Mouse (Mus musculus): ENCODE measurements around the gene Ubqln4. TPM values are rescaled to one million over a fixed set of nuclear protein-coding genes. Genes with fewer than 3 reads are reported as not detected.

Gene Ubqln4
- total RNA-seq, 2 experiments from 2014 or later = 143 to 147 TPM

GRCm38 (mm10) chr3:88540085-88540484 is 13.5 kb upstream of the Ubqln4 start:
- DNase-seq (ENCODE audit: low spot score in 2 of 2) = no peak

GRCm38 (mm10) chr3:88541622-88542401 is 11.7 kb upstream of the Ubqln4 start:
- no peak for DNase-seq (ENCODE audit: low spot score in 2 of 2)

GRCm38 (mm10) chr3:88542486-88542885 is 11.1 kb upstream of the Ubqln4 start:
- no peak for DNase-seq (ENCODE audit: low spot score in 2 of 2)

GRCm38 (mm10) chr3:88543174-88543573 is 10.4 kb upstream of the Ubqln4 start:
- DNase-seq (ENCODE audit: low spot score in 2 of 2) = no peak

GRCm38 (mm10) chr3:88543651-88544410 is 9.7 kb upstream of the Ubqln4 start:
- no peak for DNase-seq (ENCODE audit: low spot score in 2 of 2)

GRCm38 (mm10) chr3:88544514-88544913 is 9.0 kb upstream of the Ubqln4 start:
- DNase-seq (ENCODE audit: low spot score in 2 of 2) = no peak

GRCm38 (mm10) chr3:88544955-88545591 is 8.5 kb upstream of the Ubqln4 start:
- DNase-seq (ENCODE audit: low spot score in 2 of 2) = no peak

GRCm38 (mm10) chr3:88546674-88547418 is 6.7 kb upstream of the Ubqln4 start:
- no peak for DNase-seq (ENCODE audit: low spot score in 2 of 2)

GRCm38 (mm10) chr3:88548180-88548917 is 5.2 kb upstream of the Ubqln4 start, which contains the start of gene Rab25:
Gene Rab25 (minus strand): TSS chr3:88548300.
- DNase-seq (ENCODE audit: low spot score in 2 of 2) = no peak

GRCm38 (mm10) chr3:88551586-88551985 is 2.0 kb upstream of the Ubqln4 start:
- DNase-seq (ENCODE audit: low spot score in 2 of 2) = no peak

GRCm38 (mm10) chr3:88552082-88552645 is 1.4 kb upstream of the Ubqln4 start:
- no peak for DNase-seq (ENCODE audit: low spot score in 2 of 2)

GRCm38 (mm10) chr3:88552676-88553524 is 658 bp upstream of the Ubqln4 start, which contains the start of gene Lamtor2:
Gene Lamtor2 (minus strand): TSS chr3:88553074.
- DNase-seq (ENCODE audit: low spot score in 2 of 2) = peak; percentile 98 to 99

GRCm38 (mm10) chr3:88553880-88554586 is 475 bp downstream of the Ubqln4 start:
- DNase-seq (ENCODE audit: low spot score in 2 of 2) = peak; percentile 44 to 45

- no peak for DNase-seq (ENCODE audit: low spot score in 2 of 2)
Observed at GRCm38 (mm10) chr3:88555069-88555605, 1.6 kb downstream of the Ubqln4 start.

GRCm38 (mm10) chr3:88555731-88556130 is 2.2 kb downstream of the Ubqln4 start:
- no peak for DNase-seq (ENCODE audit: low spot score in 2 of 2)

GRCm38 (mm10) chr3:88556616-88557015 is 3.1 kb downstream of the Ubqln4 start:
- no peak for DNase-seq (ENCODE audit: low spot score in 2 of 2)

- DNase-seq (ENCODE audit: low spot score in 2 of 2) = no peak
Observed at GRCm38 (mm10) chr3:88559596-88559995, 6.0 kb downstream of the Ubqln4 start.

- no peak for DNase-seq (ENCODE audit: low spot score in 2 of 2)
Observed at GRCm38 (mm10) chr3:88561989-88562388, 8.4 kb downstream of the Ubqln4 start.

Data from left cerebral cortex, adult 18-20 months (tissue).